Mouse (Mus musculus): Measurements from ENCODE around the gene Oas1d.
"Not testable (repeated sequence)": the region's sequence is repeated elsewhere in the genome, so short reads cannot be mapped to it uniquely, and the experiment has no call there.

Gene Oas1d

DNA sequence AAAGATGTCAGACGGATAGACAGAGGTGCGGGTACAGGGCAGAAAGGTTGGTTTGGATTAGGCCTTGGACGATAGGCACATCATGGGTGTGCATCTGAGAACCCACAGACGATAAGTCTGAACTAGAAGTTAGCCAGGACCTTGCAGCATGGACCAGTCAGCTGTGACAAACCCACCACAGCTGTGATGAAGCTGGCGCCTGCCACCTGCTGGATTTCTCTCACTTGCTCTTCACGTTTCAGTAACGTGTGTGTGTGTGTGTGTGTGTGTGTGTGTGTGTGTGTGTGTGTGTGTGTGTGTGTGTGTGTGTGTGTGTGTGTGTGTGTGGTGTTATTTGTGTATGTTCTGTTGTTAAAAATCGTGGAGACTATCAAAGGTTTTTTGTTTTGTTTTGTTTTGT lies at the start of gene Oas1d:
TSS of gene Oas1d (plus strand) at position 333 of the 400 bp plus-strand sequence.
- not testable (repeated sequence) for DNase-seq

DNA sequence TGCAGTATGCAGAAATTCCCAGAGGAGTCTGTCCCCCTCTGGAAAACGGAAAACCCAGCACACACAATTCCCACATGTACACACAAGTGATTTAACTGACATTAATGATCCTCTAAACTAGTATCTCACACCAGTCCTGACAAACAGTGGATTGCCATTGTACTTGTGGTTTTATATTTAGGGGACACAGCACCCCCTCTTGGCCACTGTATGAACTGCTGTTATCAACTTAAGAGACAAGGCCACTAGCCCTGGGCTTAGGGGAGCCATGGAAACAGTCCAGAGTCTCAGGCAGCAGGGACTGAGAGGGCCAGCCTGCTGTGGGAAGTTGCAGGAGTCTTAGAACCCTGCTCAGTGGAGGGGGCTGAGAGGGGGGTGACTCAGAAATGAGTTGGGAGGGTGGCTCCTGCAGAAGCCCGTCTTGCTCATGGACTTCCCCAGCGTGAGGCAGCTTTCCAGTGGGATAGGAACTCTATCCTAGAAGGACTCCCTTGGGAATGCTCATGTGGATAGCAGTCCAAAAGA lies 48.9 kb upstream of the Oas1d start:
- peak; percentile 23 for DNase-seq

DNA sequence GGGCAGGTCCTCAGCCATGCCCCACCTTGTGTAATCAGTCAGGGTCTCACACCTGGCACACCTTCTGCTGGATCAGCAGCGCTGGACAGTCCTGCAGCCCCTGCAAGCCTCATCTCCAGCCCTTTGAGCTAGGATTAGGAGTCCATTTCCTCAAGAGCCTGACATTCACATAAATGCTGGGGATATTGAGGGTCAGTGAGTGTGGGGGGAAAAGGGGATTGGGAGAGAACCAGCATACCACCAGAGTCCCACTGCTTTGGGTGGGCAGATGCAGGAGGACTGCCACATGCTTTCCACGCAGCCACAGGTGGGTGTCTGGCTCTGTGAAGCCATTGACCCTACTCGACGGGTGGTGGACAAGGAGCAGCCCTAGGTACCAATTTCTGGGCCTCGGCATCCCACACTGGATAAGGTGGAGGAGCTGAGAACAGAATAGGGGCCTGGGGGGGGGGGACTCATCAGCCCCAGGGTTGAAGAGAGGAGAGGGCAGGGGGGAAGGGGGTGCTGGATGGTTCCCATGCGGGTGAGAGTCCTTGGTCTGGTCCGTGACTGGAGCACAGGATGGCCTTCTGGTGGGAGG lies 44.8 kb upstream of the Oas1d start:
- DNase-seq: no peak

DNA sequence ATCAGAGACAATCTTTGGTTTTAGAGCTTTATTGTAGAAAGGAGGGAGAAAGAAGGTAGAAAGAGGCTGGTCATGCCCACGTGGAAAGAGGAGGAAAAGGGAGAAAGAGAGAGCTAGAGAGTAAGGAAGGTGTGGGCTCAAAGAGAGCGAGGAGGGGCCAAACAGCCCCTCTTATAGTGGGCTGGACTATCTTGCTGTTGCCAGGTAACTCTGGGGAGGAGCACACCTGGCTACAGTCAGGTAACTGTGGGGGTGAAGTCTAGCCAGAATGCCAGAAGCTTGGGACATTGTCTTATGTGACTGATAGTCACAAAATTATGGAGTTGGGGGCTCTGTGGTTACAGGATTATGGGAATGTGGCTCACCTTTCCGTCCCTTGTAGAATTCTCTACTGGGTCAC lies 44.3 kb upstream of the Oas1d start:
- DNase-seq: no peak

DNA sequence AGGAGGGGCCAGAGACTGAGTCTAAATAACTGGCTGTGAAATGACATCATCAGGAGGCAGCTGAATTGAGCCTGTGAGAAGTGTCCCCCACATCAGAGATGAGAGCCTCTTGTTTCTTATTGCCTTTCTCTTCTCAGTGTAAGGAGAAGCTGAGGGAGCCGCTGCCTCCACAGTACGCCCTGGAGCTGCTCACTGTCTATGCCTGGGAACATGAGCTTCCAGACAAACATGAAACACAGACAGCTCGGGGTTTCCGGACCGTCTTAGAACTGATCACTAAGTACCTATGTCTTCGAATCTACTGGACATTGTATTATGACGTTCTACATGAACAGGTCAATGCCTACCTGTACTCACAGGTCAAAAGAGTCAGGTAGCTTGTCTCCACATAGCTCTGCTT lies 43.6 kb upstream of the Oas1d start:
- no peak for DNase-seq

DNA sequence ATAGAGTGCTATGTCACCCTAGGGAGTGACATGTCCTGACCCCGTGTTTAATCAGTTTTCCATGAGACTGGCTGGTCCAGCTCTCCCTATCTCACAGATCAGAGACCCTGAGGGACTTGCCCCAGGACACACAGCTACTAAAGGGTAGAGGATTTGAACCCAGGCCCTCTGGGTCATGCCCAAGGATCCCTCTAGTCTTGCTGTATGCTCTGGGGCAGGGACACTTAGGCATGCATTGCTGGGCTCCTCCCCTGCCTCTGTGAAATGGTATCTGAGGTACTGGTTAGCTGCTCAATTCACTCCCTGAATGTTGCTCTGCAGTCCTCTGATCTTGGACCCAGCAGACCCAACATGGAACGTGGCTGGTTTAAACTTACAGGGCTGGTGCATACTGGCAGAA lies 42.9 kb upstream of the Oas1d start:
- no peak for DNase-seq

DNA sequence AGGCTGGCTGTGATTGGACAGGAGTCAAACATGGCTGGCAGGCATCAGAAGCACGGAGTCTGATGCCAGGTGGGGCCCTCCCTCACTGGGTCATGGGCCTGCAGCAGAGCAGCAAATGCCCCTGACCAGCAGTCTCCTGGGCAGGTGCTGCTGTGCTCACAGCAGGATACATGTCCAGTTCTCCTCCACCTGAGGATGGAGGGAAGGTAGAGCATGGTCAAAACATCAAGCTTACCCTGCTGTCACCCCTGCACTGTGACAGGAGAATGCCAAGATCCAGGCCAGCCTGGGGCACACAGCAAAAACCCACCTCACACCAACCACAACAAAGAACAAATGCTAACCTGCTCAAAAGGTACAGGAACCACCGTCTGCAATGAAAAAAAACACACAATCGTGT lies 37.5 kb upstream of the Oas1d start:
- DNase-seq: not testable (repeated sequence)

DNA sequence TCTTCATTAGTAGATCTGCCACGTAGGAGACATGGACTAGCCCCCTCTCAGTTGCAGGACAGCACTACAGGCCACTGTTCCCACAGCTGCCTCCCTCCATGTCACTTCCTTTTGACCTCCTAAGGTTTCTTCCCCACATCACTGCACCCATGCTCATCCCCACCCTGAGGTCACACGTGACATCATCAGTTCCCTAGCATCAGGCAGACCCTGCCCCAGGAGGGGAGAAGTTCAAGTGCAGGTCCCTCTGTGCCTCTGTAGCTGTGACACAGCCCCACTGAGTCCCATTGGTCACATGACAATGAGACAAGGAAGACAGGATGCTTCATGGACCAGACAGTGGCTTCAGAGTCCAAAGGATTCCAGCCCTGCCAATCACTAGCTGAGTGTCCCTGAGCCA lies 36.9 kb upstream of the Oas1d start:
- not testable (repeated sequence) for DNase-seq

DNA sequence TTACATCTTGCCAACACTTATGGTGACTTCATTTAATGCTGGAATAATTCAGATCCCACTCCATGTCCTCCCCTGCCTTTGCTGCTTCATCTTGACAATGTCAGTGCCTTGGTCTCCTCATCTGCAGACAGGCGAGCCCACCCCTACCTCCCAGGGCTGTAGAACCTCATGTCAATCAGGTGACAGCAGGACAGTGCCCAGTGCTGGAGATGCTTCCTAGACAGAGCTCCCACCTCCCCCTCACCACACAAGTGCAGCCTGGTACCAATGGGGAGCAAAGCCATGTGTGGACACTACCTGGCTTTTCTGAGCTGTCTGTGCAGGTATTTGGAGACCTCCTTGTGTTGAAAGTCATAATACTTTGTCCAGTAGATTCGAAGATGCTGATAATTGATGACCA lies 35.5 kb upstream of the Oas1d start:
- DNase-seq: not testable (repeated sequence)

DNA sequence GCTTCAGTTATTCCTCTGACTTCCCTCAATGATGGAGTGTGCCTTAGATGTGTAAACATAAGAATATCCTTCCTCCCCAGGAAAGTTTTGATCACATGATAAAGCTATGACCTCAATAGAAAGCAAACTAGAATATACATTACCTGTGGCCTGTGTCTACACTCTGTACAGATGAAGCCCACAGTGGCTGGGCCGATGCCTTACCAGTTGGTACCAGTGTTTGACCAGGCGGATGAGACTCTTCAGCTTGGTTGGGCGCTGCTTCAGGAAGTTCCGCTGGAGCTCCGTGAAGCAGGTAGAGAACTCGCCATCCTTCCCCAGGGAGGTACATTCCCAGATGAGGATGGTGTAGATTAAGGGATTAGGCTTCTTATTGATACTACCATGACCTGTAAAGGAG lies 32.7 kb upstream of the Oas1d start:
- DNase-seq: not testable (repeated sequence)

DNA sequence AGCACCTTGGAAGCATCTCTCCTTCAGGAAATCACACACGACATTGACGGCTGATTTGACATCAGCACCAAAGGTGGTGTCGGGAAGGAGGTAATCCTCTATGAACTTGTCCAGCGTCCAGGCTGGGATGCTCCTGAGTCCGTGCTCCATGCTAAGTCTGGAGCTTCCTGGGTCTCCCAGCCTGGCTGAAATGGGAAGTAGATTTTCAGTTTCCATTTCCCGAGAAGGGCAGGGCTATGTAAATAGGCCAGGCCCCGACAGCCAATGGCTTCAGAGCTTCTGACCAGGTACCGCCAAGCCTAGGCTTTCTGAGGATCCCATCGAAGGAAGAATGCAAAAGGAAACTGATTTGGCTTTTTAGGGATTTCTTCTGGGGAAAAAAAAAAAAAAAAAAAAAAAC lies 26.9 kb upstream of the Oas1d start, which contains the start of gene Oas1g:
TSS of gene Oas1g (minus strand) at position 201 of the 400 bp plus-strand sequence.
- DNase-seq: peak; percentile 32

DNA sequence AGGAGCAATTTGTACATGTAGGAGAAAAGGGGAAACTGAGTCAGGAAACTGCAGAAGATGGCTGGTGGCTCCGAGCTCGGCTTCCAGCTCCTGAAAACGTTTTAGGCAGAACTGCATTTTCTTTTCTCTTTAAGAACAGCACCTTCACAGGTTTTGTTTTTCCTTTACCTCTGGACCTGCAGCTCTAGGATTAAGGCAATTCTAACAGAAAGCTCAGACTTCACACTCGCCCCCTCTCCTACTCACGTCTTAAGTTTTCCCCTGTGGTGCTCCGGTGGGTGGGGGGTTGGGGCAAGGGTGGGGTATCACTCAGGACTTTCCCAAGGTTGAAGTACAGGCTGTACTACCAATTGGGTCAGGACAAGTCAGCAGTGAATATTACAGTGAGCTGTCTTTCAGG lies 26.5 kb upstream of the Oas1d start:
- no peak for DNase-seq

DNA sequence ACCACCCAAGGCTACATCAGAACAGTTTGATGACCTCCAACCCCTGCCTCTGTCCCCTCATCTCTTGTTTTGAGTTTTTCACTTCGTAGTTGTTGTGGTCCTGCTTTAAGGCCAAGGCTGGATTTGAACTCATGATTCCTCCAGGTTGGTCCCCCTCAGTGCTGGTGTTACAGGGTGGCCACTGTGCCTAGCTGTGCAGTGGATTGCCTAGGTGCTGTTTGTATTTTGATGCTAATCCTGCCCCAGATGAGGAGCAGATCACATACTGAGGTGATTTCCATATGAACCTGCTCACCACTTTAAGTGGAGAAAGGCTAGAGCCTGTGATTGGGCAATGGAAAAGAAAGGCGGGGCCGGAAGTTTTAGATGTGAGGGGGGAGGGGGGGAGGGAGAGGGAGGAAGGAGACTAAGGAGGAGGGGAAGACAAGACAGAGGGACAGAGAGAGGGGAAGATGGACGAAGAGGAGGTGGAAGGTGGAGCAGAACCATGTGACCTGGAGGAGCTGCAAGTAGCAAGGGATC lies 26.0 kb upstream of the Oas1d start:
- not testable (repeated sequence) for DNase-seq

DNA sequence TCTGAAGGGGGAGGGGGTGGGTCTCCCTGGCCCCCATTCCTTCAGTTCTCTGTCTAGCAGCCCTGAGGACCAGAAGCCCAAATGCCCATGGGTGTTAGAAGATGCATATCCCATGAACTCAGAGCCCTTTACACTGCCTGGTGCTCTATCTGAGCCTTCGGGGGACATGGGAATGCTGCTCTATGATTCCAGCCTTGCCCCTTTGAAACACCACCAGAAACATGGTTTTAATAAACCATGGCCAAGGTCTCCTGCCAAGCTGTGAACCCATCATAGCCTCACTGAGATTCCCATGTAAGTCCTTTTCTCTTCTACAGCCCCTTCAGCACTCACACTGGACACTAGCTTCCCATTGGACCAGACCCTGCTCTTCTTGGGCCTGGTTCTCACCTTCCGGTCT lies 24.3 kb upstream of the Oas1d start:
- no peak for DNase-seq

DNA sequence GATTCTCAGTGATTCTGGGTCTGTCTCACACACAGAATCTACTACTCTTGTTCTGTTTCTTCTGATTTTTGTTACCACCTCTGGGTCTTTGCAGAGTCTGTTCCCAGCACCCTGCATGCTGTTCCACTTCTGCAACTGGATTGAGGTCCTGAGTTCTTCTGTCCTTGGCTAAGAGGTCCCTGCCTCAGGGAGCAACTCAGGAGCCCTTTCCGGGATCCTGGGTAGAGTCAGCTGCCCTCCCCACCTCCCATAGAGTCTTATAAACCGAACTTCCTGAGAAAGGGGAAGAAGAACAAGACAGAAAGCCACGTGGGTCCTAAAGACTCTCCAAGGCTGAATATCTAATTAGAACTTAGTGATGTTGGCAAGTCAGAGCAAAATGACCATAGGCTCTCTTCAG lies 23.3 kb upstream of the Oas1d start:
- DNase-seq: no peak

DNA sequence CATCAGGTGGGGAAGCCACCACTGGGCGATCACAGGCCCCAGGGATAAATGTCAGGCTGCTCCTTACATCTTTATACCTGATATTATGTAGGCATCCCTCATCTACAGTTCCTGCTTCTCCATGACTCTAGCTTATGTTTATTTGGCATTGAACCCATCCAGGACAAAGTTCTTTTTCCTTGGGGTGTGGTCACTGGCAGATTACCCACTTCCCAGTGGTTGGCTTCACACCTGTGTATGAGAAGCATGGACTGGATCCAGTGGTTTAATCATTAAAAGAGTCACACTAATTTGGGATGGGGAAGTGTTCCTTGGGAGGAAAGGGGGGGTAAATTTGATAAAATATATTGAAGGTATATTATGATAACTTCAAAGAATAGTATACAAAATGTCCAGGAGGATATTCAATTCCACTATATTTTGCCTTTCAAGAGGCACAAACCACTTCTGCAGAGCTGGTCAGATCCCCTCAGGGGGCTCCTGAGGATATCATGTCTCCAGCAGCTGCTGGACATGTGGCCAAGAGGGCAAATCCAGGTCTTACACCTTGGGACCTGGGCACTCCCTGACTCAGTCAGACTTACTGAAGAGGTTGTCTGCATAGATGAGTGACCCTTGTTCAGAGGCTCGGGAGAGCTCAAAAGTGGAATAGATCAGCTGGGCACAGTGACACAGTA lies 22.6 kb upstream of the Oas1d start:
- not testable (repeated sequence) for DNase-seq

DNA sequence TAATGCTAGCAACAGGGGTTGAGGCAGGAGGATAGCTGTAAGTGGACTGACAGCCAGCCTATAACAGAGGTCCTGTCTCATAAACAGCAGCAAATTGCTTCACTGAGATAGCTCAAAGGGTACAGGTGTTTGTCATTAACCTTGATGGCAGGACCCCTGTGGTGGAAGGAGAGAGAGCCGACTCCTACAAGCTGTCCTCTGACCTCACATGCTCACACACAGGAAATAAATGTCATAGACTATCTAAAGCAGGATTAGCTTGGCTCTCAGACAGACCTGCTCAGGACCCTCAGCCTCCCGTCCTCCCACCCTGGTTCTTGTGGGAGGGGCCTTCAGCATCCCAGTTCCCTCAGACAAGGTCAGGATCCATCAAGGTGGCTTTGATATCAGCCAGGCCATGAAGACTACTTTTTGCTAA lies 22.1 kb upstream of the Oas1d start:
- DNase-seq: no peak

DNA sequence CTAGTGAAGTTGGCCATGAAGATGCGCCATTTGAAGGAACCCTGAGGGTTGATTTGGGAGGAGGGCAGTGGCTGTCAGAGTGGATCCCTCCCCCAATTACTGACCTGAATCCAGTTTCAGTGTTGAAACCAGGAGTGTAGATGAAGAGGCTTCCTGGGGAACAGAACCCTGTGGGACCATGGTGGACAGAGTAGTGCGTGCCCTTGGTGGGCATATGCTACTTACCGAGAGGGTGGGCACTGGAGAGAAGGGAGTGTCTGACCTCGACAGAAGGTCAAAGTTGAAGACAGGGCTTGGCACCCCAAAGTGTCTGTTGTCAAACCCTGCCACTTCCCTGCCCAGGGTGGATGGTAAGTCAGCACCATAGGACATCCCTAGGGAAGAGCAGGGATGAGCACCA lies 20.5 kb upstream of the Oas1d start:
- not testable (repeated sequence) for DNase-seq

DNA sequence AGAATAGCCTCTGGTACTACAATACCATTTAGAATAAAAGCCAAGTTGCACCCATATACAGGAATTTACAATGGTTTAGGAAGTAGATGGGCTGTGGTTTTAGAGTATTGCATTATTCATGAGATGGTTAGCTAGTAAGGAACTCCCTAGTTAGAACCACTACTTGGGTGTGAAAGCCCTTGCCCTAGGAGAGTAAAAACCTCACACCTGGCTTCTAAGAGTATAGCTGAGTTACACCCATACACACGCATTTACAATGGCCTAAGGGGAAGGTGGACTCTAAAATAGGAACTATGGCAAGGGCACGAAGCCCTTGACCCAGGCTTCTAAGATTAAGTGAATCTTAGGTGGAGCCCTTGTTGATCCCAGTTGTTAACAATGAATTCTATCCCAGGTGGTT lies 19.6 kb upstream of the Oas1d start:
- not testable (repeated sequence) for DNase-seq

DNA sequence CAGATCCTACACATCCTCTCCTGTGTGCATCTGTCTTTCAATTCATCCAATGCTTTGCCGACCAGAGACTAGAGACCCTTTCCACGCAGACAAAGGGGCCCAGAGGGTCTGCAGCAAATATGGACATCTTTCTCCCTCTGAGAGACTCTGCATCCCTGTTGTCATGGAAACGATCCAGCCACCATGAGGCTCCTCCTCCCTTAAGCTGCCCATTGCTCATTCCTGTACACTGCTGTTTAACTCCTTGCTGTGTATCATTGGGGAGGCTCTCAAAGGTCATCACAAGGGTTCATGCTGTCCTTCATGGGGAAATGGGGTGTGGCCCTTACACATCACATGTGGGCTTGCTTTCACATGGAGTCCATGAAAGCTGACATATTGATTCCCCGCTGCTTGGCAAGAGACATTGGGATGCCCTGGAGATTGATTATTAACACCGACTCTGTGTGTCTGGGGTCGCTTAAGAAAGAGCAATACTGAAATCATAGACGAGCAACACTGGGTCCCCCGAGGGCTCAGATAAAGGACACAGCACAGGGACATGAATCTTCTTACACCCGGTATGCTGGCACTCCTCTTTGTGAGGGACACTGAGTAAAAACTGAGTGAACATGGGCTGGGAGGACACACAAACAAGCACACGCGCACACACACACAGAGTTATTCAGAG lies 19.0 kb upstream of the Oas1d start:
- DNase-seq: no peak

DNA sequence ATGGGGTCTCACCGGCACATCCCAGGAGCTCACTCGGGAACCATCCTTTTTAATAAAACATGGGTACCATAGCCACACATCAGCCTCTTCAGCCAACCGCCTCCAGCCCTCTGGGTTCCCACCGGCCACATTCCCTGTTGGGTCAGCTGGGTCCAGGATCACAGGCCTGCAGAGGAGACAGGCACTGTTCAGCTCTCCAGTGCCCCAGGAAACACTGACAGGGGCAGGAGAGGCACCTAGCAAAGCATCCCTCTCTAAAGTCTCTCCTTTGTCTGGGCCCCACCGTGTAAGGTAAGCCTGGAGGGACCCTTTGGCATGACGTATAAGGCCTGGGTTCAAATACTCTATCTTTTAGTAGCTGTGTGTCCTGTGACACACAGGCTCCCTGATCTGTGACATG lies 16.0 kb upstream of the Oas1d start:
- DNase-seq: no peak

DNA sequence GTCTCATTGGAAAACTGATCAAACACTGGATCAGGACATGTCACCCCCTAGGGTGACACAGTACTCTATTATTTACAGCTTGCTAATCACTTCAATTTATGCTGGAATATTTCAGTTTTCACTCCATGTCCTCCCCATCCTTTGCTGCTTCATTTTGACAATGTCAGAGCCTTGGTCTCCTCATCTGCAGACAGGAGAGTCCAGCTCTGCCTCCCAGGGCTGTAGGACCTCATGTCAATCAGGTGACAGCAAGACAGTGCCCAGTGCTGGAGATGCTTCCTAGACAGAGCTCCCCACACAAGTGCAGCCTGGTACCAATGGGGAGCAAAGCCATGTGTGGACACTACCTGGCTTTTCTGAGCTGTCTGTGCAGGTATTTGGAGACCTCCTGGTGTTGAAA lies 15.6 kb upstream of the Oas1d start:
- no peak for DNase-seq

DNA sequence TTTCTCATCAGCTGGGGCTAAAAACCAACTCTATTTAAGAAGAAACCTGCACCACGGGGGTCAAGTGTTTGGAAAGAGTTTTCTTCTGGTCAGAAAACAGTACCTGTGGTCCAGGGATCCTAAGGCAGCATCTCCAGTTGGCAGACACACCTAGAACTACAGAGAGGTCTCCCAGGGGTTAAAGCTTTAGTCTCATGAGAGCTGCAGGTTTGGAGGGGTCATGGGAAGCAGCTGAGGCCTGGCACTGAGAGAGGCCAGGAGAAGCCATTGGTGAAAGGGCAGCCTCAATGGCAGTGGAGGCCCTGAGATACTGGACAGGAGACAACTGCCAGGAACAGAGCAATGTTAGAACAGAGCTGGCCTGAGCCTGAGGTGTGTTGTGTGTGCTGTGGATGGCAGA lies 13.7 kb upstream of the Oas1d start:
- no peak for DNase-seq

DNA sequence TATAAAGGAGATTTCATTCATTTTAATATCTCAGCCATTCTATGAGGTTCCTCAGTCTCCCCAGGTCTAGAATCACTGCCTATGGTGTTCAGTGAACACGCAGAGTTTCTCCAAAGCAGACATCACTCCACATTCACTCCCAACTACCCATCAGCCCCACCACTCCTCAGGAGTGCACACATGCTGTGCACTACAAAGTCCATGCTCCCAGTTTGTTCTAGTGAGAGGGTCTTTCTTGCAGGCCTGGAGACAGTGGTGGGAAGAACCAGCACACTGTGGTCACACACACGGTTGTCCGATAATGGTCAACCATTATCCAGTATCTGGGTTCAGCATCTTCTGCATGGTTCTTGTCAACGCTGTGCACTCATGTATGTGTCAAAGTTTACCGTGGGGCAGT lies 12.3 kb upstream of the Oas1d start:
- no peak for DNase-seq

All from lung, postnatal 36 days (tissue).